Mouse (Mus musculus): ENCODE data around the gene Fgf4. TPM values are rescaled to one million over a fixed set of nuclear protein-coding genes. Genes with fewer than 3 reads are reported as not detected.

The Fgf4 gene
- total and polyA plus RNA-seq, 3 experiments: not detected

GRCm38 (mm10) chr7:144883106-144883505 lies 35.9 kb downstream of the Fgf4 start:
- dilution Hi-C loops (cut with MboI; ENCODE audit: extremely low pct_ligation_motif_present, extremely low pct_unique_long_range_greater_than_20kb, low sequenced_read_pairs) (no loop called here), in situ Hi-C loops (cut with MboI; ENCODE audit: low pct_ligation_motif_present, low pct_unique_long_range_greater_than_20kb, low sequenced_read_pairs) (no loop called here)
- Histone ChIP-seq H3K9ac (ENCODE audit: insufficient read depth, low read depth) (no peak overlapping the region), H3K36me3 (replicated peaks in 1 of 2; ENCODE audit: control insufficient read depth in 1 of 2, insufficient read depth in 1 of 2, low read length in 1 of 2) (no peaks in the 10 kb centered on the region), H3K4me3 (replicated peaks in 1 of 3; ENCODE audit: low read depth in 2 of 3, low read length in 2 of 3, poor library complexity in 1 of 3) (no peak overlapping the region), H3K27me3 (replicated peaks) (peaks cover 77% of the 10 kb centered on the region), H3K9me3 (replicated peaks; ENCODE audit: low read length) (peaks cover 5% of the 10 kb centered on the region), H3K27ac (ENCODE audit: insufficient read depth, low read depth) (no peak overlapping the region), H3K4me2 (ENCODE audit: insufficient read depth, low read depth, poor library complexity, severe bottlenecking) (no peak overlapping the region), H3K79me2 (replicated peaks; ENCODE audit: control insufficient read depth, extremely low read depth, insufficient read depth, poor library complexity, severe bottlenecking) (no peaks in the 10 kb centered on the region), H3K4me1 (ENCODE audit: control insufficient read depth in 1 of 2, insufficient read depth in 2 of 2) (no peaks in the 10 kb centered on the region)
- TF ChIP-seq POLR2A (IDR thresholded peaks at IDR 0.05; ENCODE audit: low read depth, low read length) (no peak), CHD2 (IDR thresholded peaks at IDR 0.05; ENCODE audit: low read length) (no peak), CTCF (conservative IDR thresholded peaks at IDR 0.05 in 1 of 2, IDR thresholded peaks at IDR 0.05 in 1 of 2; ENCODE audit: low read depth in 2 of 2, low read length in 2 of 2) (no peak), MAZ (IDR thresholded peaks at IDR 0.05; ENCODE audit: low read depth, low read length) (no peak), TCF12 (IDR thresholded peaks at IDR 0.05; ENCODE audit: low read depth, low read length) (no peak)
- DNase-seq (ENCODE audit: extremely low read depth): no peak

- no peak overlapping the region for H3K9ac ChIP-seq (ENCODE audit: insufficient read depth, low read depth)
Measured at GRCm38 (mm10) chr7:144887672-144888071, 40.5 kb downstream of the Fgf4 start.

GRCm38 (mm10) chr7:144888564-144889299 lies 41.6 kb downstream of the Fgf4 start:
- TF ChIP-seq BHLHE40 (IDR thresholded peaks at IDR 0.05; ENCODE audit: low read depth, low read length): no peak
- no peak for TF ChIP-seq NRF1 (IDR thresholded peaks at IDR 0.05; ENCODE audit: low read depth, low read length)
- TF ChIP-seq UBTF (IDR thresholded peaks at IDR 0.05; ENCODE audit: low read depth, low read length): no peak
- no peak for TF ChIP-seq CHD1 (IDR thresholded peaks at IDR 0.05; ENCODE audit: low read depth, low read length)
- TF ChIP-seq CTCF (conservative IDR thresholded peaks at IDR 0.05 in 1 of 2, IDR thresholded peaks at IDR 0.05 in 1 of 2; ENCODE audit: low read depth in 2 of 2, low read length in 2 of 2): no peak
- TF ChIP-seq TCF12 (IDR thresholded peaks at IDR 0.05; ENCODE audit: low read depth, low read length): no peak
- TF ChIP-seq USF1 (IDR thresholded peaks at IDR 0.05; ENCODE audit: low read depth, low read length): no peak
- TF ChIP-seq GABPA (IDR thresholded peaks at IDR 0.05; ENCODE audit: insufficient replicate concordance, low read depth, low read length): no peak
- TF ChIP-seq MXI1 (IDR thresholded peaks at IDR 0.05; ENCODE audit: low read depth, low read length): no peak
- no peak for TF ChIP-seq ZKSCAN1 (IDR thresholded peaks at IDR 0.05; ENCODE audit: borderline replicate concordance, low read depth, low read length)
- TF ChIP-seq IRF4 (IDR thresholded peaks at IDR 0.05; ENCODE audit: low read depth, low read length): no peak
- no peak for TF ChIP-seq ZNF384 (IDR thresholded peaks at IDR 0.05; ENCODE audit: low read depth, low read length)
- TF ChIP-seq ETS1 (conservative IDR thresholded peaks at IDR 0.05; ENCODE audit: low read depth, low read length): no peak
- TF ChIP-seq MEF2A (IDR thresholded peaks at IDR 0.05; ENCODE audit: borderline replicate concordance, low read depth, low read length): no peak
- no peak for TF ChIP-seq JUND (conservative IDR thresholded peaks at IDR 0.05; ENCODE audit: low read depth, low read length)
- TF ChIP-seq E2F4 (IDR thresholded peaks at IDR 0.05; ENCODE audit: insufficient replicate concordance, low read depth, low read length): no peak
- no peak for TF ChIP-seq POLR2AphosphoS2 (IDR thresholded peaks at IDR 0.05; ENCODE audit: low read depth, low read length)
- TF ChIP-seq JUN (IDR thresholded peaks at IDR 0.05; ENCODE audit: insufficient read depth, low read depth, low read length): no peak
- no peak for TF ChIP-seq TBP (conservative IDR thresholded peaks at IDR 0.05; ENCODE audit: low read depth, low read length)
- no peak for TF ChIP-seq ELF1 (IDR thresholded peaks at IDR 0.05; ENCODE audit: low read depth, low read length)
- H3K36me3 ChIP-seq (replicated peaks in 1 of 2; ENCODE audit: control insufficient read depth in 1 of 2, insufficient read depth in 1 of 2, low read length in 1 of 2): no peaks in the 10 kb centered on the region
- no peak overlapping the region for H3K4me3 ChIP-seq (replicated peaks in 1 of 3; ENCODE audit: low read depth in 2 of 3, low read length in 2 of 3, poor library complexity in 1 of 3)
- H3K27me3 ChIP-seq (replicated peaks): peaks cover 80% of the 10 kb centered on the region
- no peak overlapping the region for H3K9ac ChIP-seq (ENCODE audit: insufficient read depth, low read depth)
- dilution Hi-C loops (cut with MboI; ENCODE audit: extremely low pct_ligation_motif_present, extremely low pct_unique_long_range_greater_than_20kb, low sequenced_read_pairs) (no loop called here), in situ Hi-C loops (cut with MboI; ENCODE audit: low pct_ligation_motif_present, low pct_unique_long_range_greater_than_20kb, low sequenced_read_pairs) (no loop called here)
- H3K4me1 ChIP-seq (ENCODE audit: control insufficient read depth in 1 of 2, insufficient read depth in 2 of 2): no peaks in the 10 kb centered on the region
- peaks cover 6% of the 10 kb centered on the region for H3K9me3 ChIP-seq (replicated peaks; ENCODE audit: low read length)
- no peak overlapping the region for H3K4me2 ChIP-seq (ENCODE audit: insufficient read depth, low read depth, poor library complexity, severe bottlenecking)
- no peak overlapping the region for H3K27ac ChIP-seq (ENCODE audit: insufficient read depth, low read depth)
- DNase-seq (ENCODE audit: extremely low read depth): no peak
- no peaks in the 10 kb centered on the region for H3K79me2 ChIP-seq (replicated peaks; ENCODE audit: control insufficient read depth, extremely low read depth, insufficient read depth, poor library complexity, severe bottlenecking)

More at GRCm38 (mm10) chr7:144887672-144888071, 40.5 kb downstream of the Fgf4 start:
- Histone ChIP-seq H3K4me2 (ENCODE audit: insufficient read depth, low read depth, poor library complexity, severe bottlenecking) (no peak overlapping the region), H3K27me3 (replicated peaks) (peaks cover 82% of the 10 kb centered on the region), H3K4me3 (replicated peaks in 1 of 3; ENCODE audit: low read depth in 2 of 3, low read length in 2 of 3, poor library complexity in 1 of 3) (no peak overlapping the region), H3K4me1 (ENCODE audit: control insufficient read depth in 1 of 2, insufficient read depth in 2 of 2) (no peaks in the 10 kb centered on the region), H3K36me3 (replicated peaks in 1 of 2; ENCODE audit: control insufficient read depth in 1 of 2, insufficient read depth in 1 of 2, low read length in 1 of 2) (no peaks in the 10 kb centered on the region), H3K9me3 (replicated peaks; ENCODE audit: low read length) (peaks cover 6% of the 10 kb centered on the region), H3K79me2 (replicated peaks; ENCODE audit: control insufficient read depth, extremely low read depth, insufficient read depth, poor library complexity, severe bottlenecking) (no peaks in the 10 kb centered on the region), H3K27ac (ENCODE audit: insufficient read depth, low read depth) (no peak overlapping the region)
- peak; percentile 9 for DNase-seq (ENCODE audit: extremely low read depth)
- in situ Hi-C loops (cut with MboI; ENCODE audit: low pct_ligation_motif_present, low pct_unique_long_range_greater_than_20kb, low sequenced_read_pairs) (no loop called here), dilution Hi-C loops (cut with MboI; ENCODE audit: extremely low pct_ligation_motif_present, extremely low pct_unique_long_range_greater_than_20kb, low sequenced_read_pairs) (no loop called here)
- TF ChIP-seq RAD21 (IDR thresholded peaks at IDR 0.05; ENCODE audit: low read depth, low read length): peak; percentile 32
- no peak for TF ChIP-seq NRF1 (IDR thresholded peaks at IDR 0.05; ENCODE audit: low read depth, low read length)
- peak in 1 of 2 experiments; percentile 45; a peak in 2 of 4 replicates for TF ChIP-seq CTCF (conservative IDR thresholded peaks at IDR 0.05 in 1 of 2, IDR thresholded peaks at IDR 0.05 in 1 of 2; ENCODE audit: low read depth in 2 of 2, low read length in 2 of 2)
